Mouse (Mus musculus) limb, embryonic 12.5 days (tissue): ENCODE results near the gene Per2. TPM values are rescaled to one million over a fixed set of nuclear protein-coding genes. Genes with fewer than 3 reads are reported as not detected.

Experiments used
- ATAC-seq: fragments of 200-750 bp; cut with Nextera tagmentation; 2 replicates; pipeline ENCODE4 v1.8.0; 2017; ENCODE audit warnings: low read depth, moderate TSS enrichment; ENCODE audit not compliant: insufficient number of reproducible peaks, insufficient read depth, low FRiP score, low TSS enrichment
- H3K27ac ChIP-seq: fragments of 300-500 bp; sonication (generic); 2 replicates; pipeline ENCODE4 v1.5.1; 2016; ENCODE audit warnings: mild to moderate bottlenecking, moderate library complexity
- H3K27me3 ChIP-seq: fragments of 300-500 bp; sonication (generic); 2 replicates; pipeline ENCODE4 v1.6.1; 2016; ENCODE audit warnings: mild to moderate bottlenecking, moderate library complexity
- H3K36me3 ChIP-seq: fragments of 300-500 bp; sonication (generic); 2 replicates; pipeline ENCODE4 v1.6.1; 2016; ENCODE audit warnings: mild to moderate bottlenecking, moderate library complexity
- H3K4me1 ChIP-seq: fragments of 300-500 bp; sonication (generic); replicated peaks from 2 replicates; pipeline ENCODE4 v1.6.1; 2016
- H3K4me2 ChIP-seq: fragments of 300-500 bp; sonication (generic); 2 replicates; pipeline ENCODE4 v1.6.1; 2016; ENCODE audit warnings: mild to moderate bottlenecking, moderate library complexity
- H3K4me3 ChIP-seq: fragments of 300-500 bp; sonication (generic); replicated peaks from 2 replicates; pipeline ENCODE4 v1.5.1; 2016; ENCODE audit warnings: mild to moderate bottlenecking
- H3K9ac ChIP-seq: fragments of 300-500 bp; sonication (generic); replicated peaks from 2 replicates; pipeline ENCODE4 v1.6.1; 2016; ENCODE audit warnings: mild to moderate bottlenecking, moderate library complexity
- H3K9me3 ChIP-seq: fragments of 300-500 bp; sonication (generic); 2 replicates; pipeline ENCODE4 v1.6.1; 2016; ENCODE audit warnings: mild to moderate bottlenecking, moderate library complexity
- WGBS: fragments of 180-500 bp; shearing (Covaris S2); methylation state at CpG from one replicate; pipeline ENCODE4 v1.1.7; 2016; 5-methylcytosine and 5-hydroxymethylcytosine counted together
- polyA plus RNA-seq: library from polyadenylated mRNA; unstranded; fragments of >200 nt; fragmentation: Nextera tagmentation; extraction: Ambion mirVana; gene quantifications from 2 replicates; pipeline ENCODE4 v1.2.1, GENCODE M21; 2016

Per2 gene
- polyA plus RNA-seq, 1 experiment from 2014 or later: 1.9 TPM

- H3K4me2 ChIP-seq: no peak overlapping the region
- no peak overlapping the region for H3K9ac ChIP-seq
- H3K9me3 ChIP-seq: no peaks in the 10 kb centered on the region
- H3K4me1 ChIP-seq: no peaks in the 10 kb centered on the region
- WGBS: 69% methylated on average over 7 of the region's 7 CpGs
- no peak overlapping the region for H3K27ac ChIP-seq
- 0 out of 2 replicates have a peak, but pooled peaks have one; percentile 37 for ATAC-seq
- no peaks in the 10 kb centered on the region for H3K27me3 ChIP-seq
- H3K4me3 ChIP-seq: no peak overlapping the region
- H3K36me3 ChIP-seq: peaks cover 96% of the 10 kb centered on the region
Observed at GRCm38 (mm10) chr1:91380453-91381090, 78.6 kb downstream of the Per2 start.

- H3K9ac ChIP-seq: no peak overlapping the region
- no peak overlapping the region for H3K27ac ChIP-seq
- no peak for ATAC-seq
- WGBS: 87% methylated on average over 6 of the region's 6 CpGs
- H3K4me3 ChIP-seq: no peak overlapping the region
- H3K4me2 ChIP-seq: no peak overlapping the region
- no peaks in the 10 kb centered on the region for H3K9me3 ChIP-seq
- no peaks in the 10 kb centered on the region for H3K4me1 ChIP-seq
- no peaks in the 10 kb centered on the region for H3K27me3 ChIP-seq
- peaks cover 91% of the 10 kb centered on the region for H3K36me3 ChIP-seq
Observed at GRCm38 (mm10) chr1:91373414-91373835, 85.7 kb downstream of the Per2 start.

- Histone ChIP-seq H3K4me2 (no peak overlapping the region), H3K4me1 (peaks cover 14% of the 10 kb centered on the region; the same call in 1 of the 2 replicates), H3K27me3 (peaks cover 23% of the 10 kb centered on the region), H3K4me3 (no peak overlapping the region), H3K36me3 (peaks cover 58% of the 10 kb centered on the region), H3K9ac (no peak overlapping the region), H3K9me3 (no peaks in the 10 kb centered on the region), H3K27ac (no peak overlapping the region)
- ATAC-seq: no peak
- WGBS: 91% methylated on average over 23 of the region's 23 CpGs
Observed at GRCm38 (mm10) chr1:91370055-91370454, 89.1 kb downstream of the Per2 start.

GRCm38 (mm10) chr1:91369408-91369807, 89.7 kb downstream of the Per2 start:
- H3K4me2 ChIP-seq: no peak overlapping the region
- H3K4me3 ChIP-seq: no peak overlapping the region
- H3K27ac ChIP-seq: no peak overlapping the region
- no peak for ATAC-seq
- WGBS: 59% methylated on average over 4 of the region's 4 CpGs
- H3K9me3 ChIP-seq: peaks cover 2% of the 10 kb centered on the region
- H3K4me1 ChIP-seq: peaks cover 14% of the 10 kb centered on the region; the same call in 1 of the 2 replicates
- no peak overlapping the region for H3K9ac ChIP-seq
- H3K36me3 ChIP-seq: peaks cover 51% of the 10 kb centered on the region
- H3K27me3 ChIP-seq: peaks cover 23% of the 10 kb centered on the region

GRCm38 (mm10) chr1:91367295-91367694, 91.8 kb downstream of the Per2 start:
- Histone ChIP-seq H3K9ac (no peak overlapping the region), H3K4me3 (no peak overlapping the region), H3K9me3 (peaks cover 5% of the 10 kb centered on the region), H3K27ac (no peak overlapping the region), H3K27me3 (peaks cover 23% of the 10 kb centered on the region), H3K4me2 (peak overlapping the region; percentile 90), H3K36me3 (peaks cover 30% of the 10 kb centered on the region), H3K4me1 (peaks cover 14% of the 10 kb centered on the region; the same call in 1 of the 2 replicates)
- 98% methylated on average over 3 of the region's 3 CpGs for WGBS
- ATAC-seq: no peak

GRCm38 (mm10) chr1:91366215-91367108, 92.7 kb downstream of the Per2 start, which contains the start of gene Erfe:
Gene Erfe (plus strand): TSS chr1:91366430.
- ATAC-seq: peak; percentile 43; the same call in 1 of the 2 replicates
- Histone ChIP-seq H3K9me3 (peaks cover 5% of the 10 kb centered on the region), H3K4me3 (peak within 1 kb of the TSS; percentile 45), H3K4me2 (peak within 1 kb of the TSS; percentile 90), H3K27ac (no peak within 1 kb of the TSS), H3K9ac (peak within 1 kb of the TSS; percentile 66), H3K27me3 (peaks cover 23% of the 10 kb centered on the region), H3K4me1 (peaks cover 14% of the 10 kb centered on the region; the same call in 1 of the 2 replicates), H3K36me3 (peaks cover 22% of the 10 kb centered on the region)
- under 1% methylated on average over 68 of the region's 68 CpGs for WGBS

Other genes starting within 250 kb of the Per2 start
- 70.2 and 71.1 TPM in 2 replicates for gene Ube2f, start 209.0 kb downstream of the Per2 start, polyA plus RNA-seq
- 12.3 and 13.7 TPM in 2 replicates for gene Scly, start 161.0 kb downstream of the Per2 start, polyA plus RNA-seq
- 0.08 TPM in 2 replicates for gene Espnl, start 137.2 kb downstream of the Per2 start, polyA plus RNA-seq
- 0.82 and 0.84 TPM in 2 replicates for gene Klhl30, start 108.3 kb downstream of the Per2 start, polyA plus RNA-seq
- gene Erfe, start 92.9 kb downstream of the Per2 start, polyA plus RNA-seq: 1.5 and 1.6 TPM in 2 replicates
- 178 and 186 TPM in 2 replicates for gene Ilkap, start 60.5 kb downstream of the Per2 start, polyA plus RNA-seq
- 121 and 127 TPM in 2 replicates for gene Hes6, start 45.3 kb downstream of the Per2 start, polyA plus RNA-seq
- 11.8 and 12.2 TPM in 2 replicates for gene Traf3ip1, start 35.3 kb upstream of the Per2 start, polyA plus RNA-seq
- 6.6 and 9.3 TPM in 2 replicates for gene Asb1, start 81.2 kb upstream of the Per2 start, polyA plus RNA-seq